Mouse (Mus musculus) heart, postnatal 36 days (tissue): ENCODE results near the gene Gm20830. TPM values are rescaled to one million over a fixed set of nuclear protein-coding genes. Genes with fewer than 3 reads are reported as not detected.
"Not testable (repeated sequence)": the region's sequence is repeated elsewhere in the genome, so short reads cannot be mapped to it uniquely, and the experiment has no call there.

Experiments
- DNase-seq, 2 experiments: peaks; one replicate each; pipeline ENCODE4 v3.0.0; 2021 to 2022
- intact Hi-C: fragments of 180-260 bp; cut with DNase I; formaldehyde crosslinking; loops from one replicate; pipeline ENCODE4 v1.15.1; 2025
- total RNA-seq, 2 experiments: library from RNA; stranded (reverse); gene quantifications; 2 replicates each; pipeline ENCODE4 v1.2.3; 2021

The Gm20830 gene
- not detected for total RNA-seq

DNA sequence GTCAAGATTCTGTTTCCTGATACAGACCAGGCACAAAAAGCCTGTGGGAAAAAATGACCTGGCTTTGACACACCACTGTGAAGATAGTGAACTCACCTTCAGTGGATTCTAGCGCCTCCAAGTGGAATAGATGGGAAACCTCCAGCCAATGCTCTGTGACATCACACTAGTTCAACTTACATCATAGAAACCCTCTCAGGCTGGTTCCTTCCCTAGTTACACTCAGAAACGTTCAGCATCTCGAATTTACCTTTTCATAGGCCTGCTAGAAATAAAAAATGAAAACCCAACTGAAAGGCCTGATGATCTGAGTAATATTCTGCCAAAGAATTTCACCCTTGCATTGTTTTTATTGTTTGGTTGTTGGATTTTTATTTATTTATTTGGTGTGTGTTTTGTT lies at the start of gene Gm20830:
Gm20830 (minus strand) TSS at position 101 of the 400 bp plus-strand sequence.
- DNase-seq, intact Hi-C loops: not testable (repeated sequence)

Other genes starting within 250 kb of the Gm20830 start
- gene Gm21719, start 235.4 kb downstream of the Gm20830 start, total RNA-seq, result not detected